Comparison of ENCODE assay signal across 10 mouse cellular contexts in genomic region chr6:88343485-88344450, GRCm38 (mm10).
DNase-seq lines count a peak whose midpoint lies in the region; ATAC-seq and TF ChIP-seq lines count a peak whose summit lies in the region.
"Had no signal": no experiment of that assay in that cellular context is flagged by ENCODE, and none has a peak within 500 bp of the region (broad histone marks: within the 10 kb centered on the region; RNA-seq: fewer than 3 reads in every experiment).

No protein-coding gene starts in this region.

- H3K4me2 ChIP-seq in hindbrain, embryonic 16.5 days (ENCODE audit: low read length) = no peak overlapping the region
- no peak overlapping the region for H3K4me2 ChIP-seq in lung, postnatal 0 days (replicated peaks; ENCODE audit: low read depth, low read length)

- peak; percentile 93 for ATAC-seq in hindbrain, embryonic 16.5 days
- ATAC-seq in lung, postnatal 0 days = peak; percentile 75
- ATAC-seq in inflammation-experienced regulatory T-cells, adult 6 months = no peak

- no peak overlapping the region for H3K4me3 ChIP-seq in hindbrain, embryonic 16.5 days (ENCODE audit: low read length)
- no peak overlapping the region for H3K4me3 ChIP-seq in lung, postnatal 0 days (ENCODE audit: low read depth, low read length)

- no peak for TF ChIP-seq CTCF in lung, postnatal 0 days (IDR thresholded peaks at IDR 0.05)

- TF ChIP-seq EP300 in lung, postnatal 0 days (IDR thresholded peaks at IDR 0.05) = no peak

- H3K9me3 ChIP-seq in hindbrain, embryonic 16.5 days (ENCODE audit: control insufficient read depth, low read length) = no peaks in the 10 kb centered on the region
- no peaks in the 10 kb centered on the region for H3K9me3 ChIP-seq in lung, postnatal 0 days (ENCODE audit: low read length)
- H3K9me3 ChIP-seq: G1E had no signal

- WGBS in hindbrain, embryonic 16.5 days = 23% methylated on average over 7 of the region's 7 CpGs
- WGBS in lung, postnatal 0 days = 20% methylated on average over 7 of the region's 7 CpGs

- H3K27me3 ChIP-seq in hindbrain, embryonic 16.5 days (replicated peaks; ENCODE audit: control insufficient read depth, insufficient read depth, low read length) = no peaks in the 10 kb centered on the region
- no peaks in the 10 kb centered on the region for H3K27me3 ChIP-seq in lung, postnatal 0 days (replicated peaks; ENCODE audit: insufficient read depth, low read length)

- no peaks in the 10 kb centered on the region for H3K36me3 ChIP-seq in hindbrain, embryonic 16.5 days (ENCODE audit: control insufficient read depth, insufficient read depth, low read length)
- H3K36me3 ChIP-seq in lung, postnatal 0 days (ENCODE audit: insufficient read depth, low read length) = no peaks in the 10 kb centered on the region

- peak; percentile 49 to 56 for DNase-seq in adrenal gland, adult 18-20 months (ENCODE audit: low spot score in 2 of 2)
- peak; percentile 86 for DNase-seq in embryo, embryonic 11 days
- DNase-seq in gastrocnemius, postnatal 10 days = peak; percentile 83
- peak; percentile 30 to 74 for DNase-seq in layer of hippocampus, postnatal 25 days (ENCODE audit: extremely low spot score in 1 of 2, low spot score in 1 of 2)
- DNase-seq in lung, postnatal 0 days (ENCODE audit: low spot score) = peak; percentile 84
- peak; percentile 76 to 78 for DNase-seq in right cerebral cortex, adult 2 months (ENCODE audit: low spot score in 2 of 2)

- peaks cover 24% of the 10 kb centered on the region for H3K4me1 ChIP-seq in hindbrain, embryonic 16.5 days (ENCODE audit: control insufficient read depth, insufficient read depth, low read depth, low read length)
- H3K4me1 ChIP-seq in lung, postnatal 0 days (ENCODE audit: insufficient read depth, low read depth, low read length) = peaks cover 18% of the 10 kb centered on the region; the same call in 1 of the 2 replicates

- H3K9ac ChIP-seq in hindbrain, embryonic 16.5 days (ENCODE audit: low read depth, low read length) = no peak overlapping the region
- H3K9ac ChIP-seq in lung, postnatal 0 days (replicated peaks; ENCODE audit: low read depth) = no peak overlapping the region

- peak overlapping the region; percentile 26; the same call in 1 of the 2 replicates for H3K27ac ChIP-seq in hindbrain, embryonic 16.5 days (ENCODE audit: low read depth, low read length)
- peak overlapping the region; percentile 26; the same call in 1 of the 2 replicates for H3K27ac ChIP-seq in lung, postnatal 0 days (ENCODE audit: low read length)
- H3K27ac ChIP-seq: macrophage had no signal
